11 mouse cellular contexts compared by ENCODE assay signal in the genomic region with DNA sequence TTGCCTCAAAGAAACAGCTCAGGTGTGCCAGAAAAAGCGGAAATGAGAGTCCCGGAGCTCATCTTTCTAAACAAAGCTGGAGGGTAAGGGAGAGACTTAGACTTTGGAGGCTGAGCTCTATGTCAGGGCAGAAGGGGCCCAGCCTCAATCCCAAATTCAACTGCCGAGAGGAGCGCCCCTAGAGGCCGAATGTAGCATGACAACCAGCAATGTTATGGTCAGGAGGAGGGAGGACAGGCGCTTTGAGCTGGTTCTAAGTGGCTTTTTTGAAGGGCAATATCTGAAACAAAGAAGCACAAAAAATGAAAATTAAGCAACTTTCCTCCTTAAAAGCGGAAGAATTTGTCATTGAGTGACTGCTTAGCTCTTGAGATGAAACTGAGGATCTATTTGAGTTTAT. TPM values are rescaled to one million over a fixed set of nuclear protein-coding genes. Genes with fewer than 3 reads are reported as not detected.
DNase-seq lines count a peak whose midpoint lies in the region; ATAC-seq and TF ChIP-seq lines count a peak whose summit lies in the region.
"Not testable (repeated sequence)": the region's sequence is repeated elsewhere in the genome, so short reads cannot be mapped to it uniquely, and the experiment has no call there.
"Had no signal": no experiment of that assay in that cellular context is flagged by ENCODE, and none has a peak within 500 bp of the region (broad histone marks: within the 10 kb centered on the region; RNA-seq: fewer than 3 reads in every experiment).

No protein-coding gene starts in this region.

- H3K27me3 ChIP-seq in liver, postnatal 0 days (ENCODE audit: insufficient read depth, low read length); neural tube, embryonic 11.5 days (ENCODE audit: control insufficient read depth, insufficient read depth, low read length); stomach, postnatal 0 days (ENCODE audit: control insufficient read depth, insufficient read depth, low read length): not testable (repeated sequence)

- ATAC-seq in granulocyte monocyte progenitor cell, adult 5-6 weeks (replicated peaks; ENCODE audit: poor library complexity, severe bottlenecking): peak; percentile 42; the same call in 1 of the 2 replicates
- ATAC-seq in liver, postnatal 0 days; neural tube, embryonic 11.5 days (ENCODE audit: insufficient read depth, low FRiP score, low TSS enrichment); stomach, postnatal 0 days (ENCODE audit: low FRiP score, low TSS enrichment): not testable (repeated sequence)

- TF ChIP-seq CTCF in liver, postnatal 0 days (IDR thresholded peaks at IDR 0.05; ENCODE audit: low read depth): peak; percentile 71
- peak; percentile 66 for TF ChIP-seq CTCF in stomach, postnatal 0 days (IDR thresholded peaks at IDR 0.05; ENCODE audit: low read depth)

- DNase-seq in B cell, adult 2 months: peak; percentile 78 to 79
- DNase-seq in adrenal gland, adult 18-20 months (ENCODE audit: low spot score in 2 of 2): peak; percentile 21 to 56
- peak; percentile 20 to 54 for DNase-seq in cerebellum, postnatal 25 days
- DNase-seq in kidney, adult 9 months: peak; percentile 37
- DNase-seq in liver, postnatal 0 days: peak; percentile 70
- peak; percentile 48 for DNase-seq in neural tube, embryonic 11.5 days (ENCODE audit: low spot score)
- peak; percentile 44 for DNase-seq in stomach, postnatal 0 days (ENCODE audit: low spot score)

- TF ChIP-seq EP300 in liver, postnatal 0 days (IDR thresholded peaks at IDR 0.05; ENCODE audit: low read depth); stomach, postnatal 0 days (optimal IDR thresholded peaks at IDR 0.05): not testable (repeated sequence)

- H3K4me1 ChIP-seq in liver, postnatal 0 days (ENCODE audit: insufficient read depth); neural tube, embryonic 11.5 days (ENCODE audit: control insufficient read depth, insufficient read depth, low read length); stomach, postnatal 0 days (replicated peaks; ENCODE audit: control insufficient read depth, insufficient read depth): not testable (repeated sequence)

- not testable (repeated sequence) for H3K9me3 ChIP-seq in liver, postnatal 0 days (ENCODE audit: low read length); neural tube, embryonic 11.5 days (ENCODE audit: control insufficient read depth, low read length); stomach, postnatal 0 days (ENCODE audit: control insufficient read depth, low read length)

- H3K36me3 ChIP-seq in liver, postnatal 0 days (replicated peaks; ENCODE audit: insufficient read depth, low read length); neural tube, embryonic 11.5 days (ENCODE audit: control insufficient read depth, insufficient read depth, low read length); stomach, postnatal 0 days (ENCODE audit: control insufficient read depth, insufficient read depth, low read length): not testable (repeated sequence)

- WGBS in liver, postnatal 0 days (ENCODE audit: insufficient replicate concordance): 22% methylated on average over 5 of the region's 7 CpGs
- WGBS in neural tube, embryonic 11.5 days: 26% methylated on average over 5 of the region's 7 CpGs
- WGBS in stomach, postnatal 0 days: 17% methylated on average over 5 of the region's 7 CpGs

- not testable (repeated sequence) for H3K4me2 ChIP-seq in liver, postnatal 0 days (ENCODE audit: low read depth, low read length); neural tube, embryonic 11.5 days (ENCODE audit: low read depth); stomach, postnatal 0 days (replicated peaks; ENCODE audit: low read depth)

- not testable (repeated sequence) for H3K9ac ChIP-seq in liver, postnatal 0 days (replicated peaks); neural tube, embryonic 11.5 days (ENCODE audit: low read length); stomach, postnatal 0 days (ENCODE audit: low read length)

- not testable (repeated sequence) for H3K4me3 ChIP-seq in liver, postnatal 0 days (ENCODE audit: low read depth, low read length); neural tube, embryonic 11.5 days (ENCODE audit: low read depth, low read length); stomach, postnatal 0 days (ENCODE audit: low read depth, low read length)

- not testable (repeated sequence) for H3K27ac ChIP-seq in liver, postnatal 0 days (ENCODE audit: low read depth); neural tube, embryonic 11.5 days (ENCODE audit: low read depth, low read length); stomach, postnatal 0 days (replicated peaks)

RNA-seq across cellular contexts. Expression of gene Ly6c2, which starts 7.0 kb away (rescaled TPM):
- total RNA-seq in adrenal gland, adult 18-20 months (2021): 1 to 10 TPM; 5.3 to 5.9 TPM
- 3,770 and 4,250 TPM in 2 replicates for total RNA-seq in granulocyte monocyte progenitor cell, adult 5-6 weeks (2014; fragmentation: Nextera tagmentation)
- 1,953 and 2,572 TPM in 2 replicates for total RNA-seq in granulocyte monocyte progenitor cell, adult 5-6 weeks (2017)
- 123 and 126 TPM in 2 replicates for polyA plus RNA-seq in liver, postnatal 0 days (2015; fragmentation: Nextera tagmentation; extraction: Ambion mirVana)
- not detected in 2 replicates for polyA plus RNA-seq in neural tube, embryonic 11.5 days (2014; fragmentation: Nextera tagmentation; extraction: Ambion mirVana)
- 1.0 and 1.6 TPM in 2 replicates for polyA plus RNA-seq in stomach, postnatal 0 days (2015; fragmentation: Nextera tagmentation; extraction: Ambion mirVana)
- polyA plus RNA-seq: G1E had no signal

RNA-seq across cellular contexts. Expression of gene Ly6g, which starts 36.3 kb away (rescaled TPM):
- not detected for total RNA-seq in adrenal gland, adult 18-20 months (2021)
- total RNA-seq in granulocyte monocyte progenitor cell, adult 5-6 weeks (2014; fragmentation: Nextera tagmentation): 2.7 TPM in 1 of 2 replicates, not detected in the other
- 3.2 and 4.9 TPM in 2 replicates for total RNA-seq in granulocyte monocyte progenitor cell, adult 5-6 weeks (2017)
- polyA plus RNA-seq in liver, postnatal 0 days (2015; fragmentation: Nextera tagmentation; extraction: Ambion mirVana): 5.5 and 6.3 TPM in 2 replicates
- not detected in 2 replicates for polyA plus RNA-seq in neural tube, embryonic 11.5 days (2014; fragmentation: Nextera tagmentation; extraction: Ambion mirVana)
- polyA plus RNA-seq in stomach, postnatal 0 days (2015; fragmentation: Nextera tagmentation; extraction: Ambion mirVana): not detected in 2 replicates
- total RNA-seq: G1E; gastrocnemius, postnatal 36 days had no signal
- polyA plus RNA-seq: embryonic facial prominence, embryonic 14.5 days; G1E had no signal

Comparison
In these comparisons a context has a peak if more than half of its experiments do, and no peak if none do; other contexts are left out.
1. RNA of gene Ly6c2, which starts 7.0 kb away (polyA plus RNA-seq): 123 to 126 TPM in liver, postnatal 0 days; 1.0 to 1.6 TPM in stomach, postnatal 0 days and not detected in neural tube, embryonic 11.5 days; every median in the first group is over 10 times any median in the second.
2. Peak in every context shown above with its lines, with median percentiles within 50 percentile points of each other: DNase-seq.